In the genomic region with DNA sequence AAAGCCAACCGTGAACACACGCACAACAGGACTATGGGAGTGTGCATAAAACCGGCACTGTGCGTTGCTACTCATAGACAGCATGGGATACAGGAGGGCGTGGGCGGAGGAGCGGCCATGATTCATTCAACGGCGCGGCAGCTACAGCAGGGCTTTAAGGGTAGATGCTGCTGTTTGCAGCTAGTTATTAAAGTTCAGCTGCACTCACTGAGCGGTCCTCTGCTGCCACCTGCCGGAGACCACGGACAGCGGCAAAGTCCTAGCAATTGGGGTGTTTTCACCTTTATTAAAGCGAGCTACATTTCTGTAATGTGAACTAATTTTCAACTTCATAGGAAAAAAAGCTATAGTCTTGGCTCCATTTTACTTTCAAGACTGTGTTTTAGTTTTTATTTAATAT, we compare ENCODE assay signal across 9 mouse cellular contexts.
DNase-seq lines count a peak whose midpoint lies in the region; ATAC-seq and TF ChIP-seq lines count a peak whose summit lies in the region.
"Had no signal": no experiment of that assay in that cellular context is flagged by ENCODE, and none has a peak within 500 bp of the region (broad histone marks: within the 10 kb centered on the region; RNA-seq: fewer than 3 reads in every experiment).

No protein-coding gene starts in this region.

- H3K27ac ChIP-seq in forebrain, embryonic 11.5 days (ENCODE audit: low read depth, low read length), result no peak overlapping the region
- H3K27ac ChIP-seq in hindbrain, embryonic 14.5 days, result no peak overlapping the region
- H3K27ac ChIP-seq: liver, embryonic 15.5 days had no signal

- peaks cover 94% of the 10 kb centered on the region for H3K36me3 ChIP-seq in G1E (replicated peaks)
- peaks cover 3% of the 10 kb centered on the region; the same call in 1 of the 2 replicates for H3K36me3 ChIP-seq in forebrain, embryonic 11.5 days (ENCODE audit: control insufficient read depth, insufficient read depth, low read length)
- H3K36me3 ChIP-seq in hindbrain, embryonic 14.5 days (replicated peaks; ENCODE audit: control insufficient read depth, insufficient read depth), result peaks cover 87% of the 10 kb centered on the region

- H3K4me3 ChIP-seq in G1E (ENCODE audit: low read depth, low read length), result no peak overlapping the region
- no peak overlapping the region for H3K4me3 ChIP-seq in forebrain, embryonic 11.5 days (ENCODE audit: low read depth, low read length)
- H3K4me3 ChIP-seq in hindbrain, embryonic 14.5 days (replicated peaks; ENCODE audit: low read length), result no peak overlapping the region
- H3K4me3 ChIP-seq: liver, embryonic 15.5 days had no signal

- peak; percentile 72 for DNase-seq in G1E (ENCODE audit: low spot score)
- DNase-seq in c-Kit-positive CD71-positive TER-119-positive erythroid progenitor cells, embryonic 14.5 days (ENCODE audit: low spot score), result peak; percentile 45
- peak; percentile 88 for DNase-seq in forebrain, embryonic 11.5 days (ENCODE audit: low spot score)
- DNase-seq in hindbrain, embryonic 14.5 days (ENCODE audit: low spot score), result peak; percentile 83
- peak; percentile 71 to 84 for DNase-seq in layer of hippocampus, postnatal 14 days (ENCODE audit: low spot score in 2 of 2)
- DNase-seq in lung, postnatal 10 days, result peak; percentile 80
- DNase-seq in ovary, postnatal 36 days (ENCODE audit: low spot score), result peak; percentile 72
- peak; percentile 61 for DNase-seq in thymus, postnatal 25 days

- peaks cover 3% of the 10 kb centered on the region for H3K4me1 ChIP-seq in G1E (ENCODE audit: insufficient read depth, low read depth, low read length)
- H3K4me1 ChIP-seq in forebrain, embryonic 11.5 days (replicated peaks; ENCODE audit: control insufficient read depth, insufficient read depth, low read length), result no peaks in the 10 kb centered on the region
- no peaks in the 10 kb centered on the region for H3K4me1 ChIP-seq in hindbrain, embryonic 14.5 days (replicated peaks; ENCODE audit: control insufficient read depth, insufficient read depth, low read length)
- H3K4me1 ChIP-seq: liver, embryonic 15.5 days had no signal

- no peak overlapping the region for H3K4me2 ChIP-seq in forebrain, embryonic 11.5 days (ENCODE audit: low read depth, low read length, severe bottlenecking)
- no peak overlapping the region for H3K4me2 ChIP-seq in hindbrain, embryonic 14.5 days (replicated peaks)
- H3K4me2 ChIP-seq: liver, embryonic 15.5 days had no signal

- H3K9ac ChIP-seq in forebrain, embryonic 11.5 days (ENCODE audit: low read length), result no peak overlapping the region
- no peak overlapping the region for H3K9ac ChIP-seq in hindbrain, embryonic 14.5 days
- H3K9ac ChIP-seq: liver, embryonic 15.5 days had no signal

- no peaks in the 10 kb centered on the region for H3K9me3 ChIP-seq in G1E (replicated peaks)
- no peaks in the 10 kb centered on the region for H3K9me3 ChIP-seq in forebrain, embryonic 11.5 days (ENCODE audit: control insufficient read depth, low read length)
- no peaks in the 10 kb centered on the region for H3K9me3 ChIP-seq in hindbrain, embryonic 14.5 days (ENCODE audit: control insufficient read depth, low read length)
- H3K9me3 ChIP-seq: liver, embryonic 15.5 days had no signal

- H3K27me3 ChIP-seq in G1E (ENCODE audit: insufficient read depth, low read length), result no peaks in the 10 kb centered on the region
- H3K27me3 ChIP-seq in forebrain, embryonic 11.5 days (ENCODE audit: control insufficient read depth, insufficient read depth, low read length), result no peaks in the 10 kb centered on the region
- no peaks in the 10 kb centered on the region for H3K27me3 ChIP-seq in hindbrain, embryonic 14.5 days (ENCODE audit: control insufficient read depth, insufficient read depth, low read length)
- H3K27me3 ChIP-seq: liver, embryonic 15.5 days had no signal

- 39% methylated on average over 15 of the region's 15 CpGs for WGBS in forebrain, embryonic 11.5 days
- WGBS in hindbrain, embryonic 14.5 days, result 37% methylated on average over 15 of the region's 15 CpGs

- TF ChIP-seq CTCF in G1E (IDR thresholded peaks at IDR 0.05; ENCODE audit: low read depth, low read length), result peak; percentile 74

- ATAC-seq in G1E (ENCODE audit: extremely low read depth, insufficient number of reproducible peaks, low FRiP score, poor library complexity, severe bottlenecking), result peak; percentile 57
- 0 out of 2 replicates have a peak, but pooled peaks have one; percentile 58 for ATAC-seq in forebrain, embryonic 11.5 days (replicated peaks; ENCODE audit: low FRiP score)
- peak; percentile 70; the same call in 1 of the 2 replicates for ATAC-seq in hindbrain, embryonic 14.5 days (ENCODE audit: low FRiP score)
